Mouse (Mus musculus) urinary bladder, postnatal 36 days (tissue): ENCODE results near the gene Fam161b.

Experiments used
- DNase-seq, 2 experiments: peaks; one replicate each; pipeline ENCODE4 v3.0.0; 2022; ENCODE audit warnings: low spot score in 2 of 2, mixed read lengths in 1 of 2

The Fam161b gene

GRCm38 (mm10) chr12:84361555-84362489, at the start of gene Fam161b, which contains the start of gene Coq6:
TSS of gene Fam161b (minus strand) at chr12:84361833.
TSS of gene Coq6 (plus strand) at chr12:84361657.
- DNase-seq = peak; percentile 88 to 92

- DNase-seq = peak; percentile 82 to 88
These were observed 47.3 kb upstream of the Fam161b start, which contains the start of the genes Entpd5 and Bbof1 for GRCm38 (mm10) chr12:84408819-84409507. TSS of gene Entpd5 (minus strand) at chr12:84409029. TSS of gene Bbof1 (plus strand) at chr12:84409071.

DNA sequence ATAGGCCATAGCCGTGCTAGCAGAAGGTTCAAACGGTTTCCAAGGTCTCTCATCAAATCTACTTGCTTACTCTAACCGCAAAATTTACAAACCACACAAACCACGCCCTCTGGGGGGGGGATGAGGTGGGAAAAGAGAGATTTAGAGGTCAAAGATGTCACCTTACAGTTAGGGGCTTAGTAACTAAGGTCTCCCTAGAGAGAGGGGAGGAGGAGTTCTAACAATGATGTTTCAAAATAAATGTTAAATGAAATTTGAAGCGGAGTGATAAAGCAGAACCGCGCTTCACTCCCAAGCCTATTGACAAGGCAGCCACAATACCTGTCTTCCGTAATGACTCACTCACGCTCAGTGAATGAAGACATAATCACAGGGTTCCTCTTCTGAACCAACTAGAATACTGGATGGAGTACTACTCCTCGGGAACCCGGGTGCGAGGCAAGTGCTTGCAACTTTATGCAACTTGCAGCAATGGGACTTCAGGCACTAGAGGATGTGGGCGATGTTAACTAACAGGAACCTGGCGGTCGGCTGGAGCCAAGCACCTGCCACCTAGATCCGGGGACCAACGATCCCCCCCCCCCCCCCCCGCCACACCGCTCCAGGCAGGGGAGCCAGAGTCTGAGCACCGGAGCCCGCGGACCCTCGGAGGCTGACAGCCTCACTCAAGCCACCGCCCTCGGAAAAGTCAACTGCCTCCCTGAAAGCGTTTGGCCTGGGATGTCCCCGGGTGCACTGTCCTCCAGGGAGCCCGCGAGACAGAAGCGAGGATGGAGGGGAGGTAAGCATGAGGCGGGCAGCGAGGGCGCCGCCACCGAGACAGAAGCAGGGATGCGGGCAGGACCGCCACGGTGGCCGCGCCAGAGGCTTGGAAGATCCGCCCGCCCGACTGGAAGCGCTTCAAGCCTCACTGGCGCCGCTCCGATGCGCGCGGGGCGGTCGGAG, 46.5 kb upstream of the Fam161b start:
- DNase-seq = no peak

GRCm38 (mm10) chr12:84407259-84407658, 45.6 kb upstream of the Fam161b start:
- no peak for DNase-seq

DNA sequence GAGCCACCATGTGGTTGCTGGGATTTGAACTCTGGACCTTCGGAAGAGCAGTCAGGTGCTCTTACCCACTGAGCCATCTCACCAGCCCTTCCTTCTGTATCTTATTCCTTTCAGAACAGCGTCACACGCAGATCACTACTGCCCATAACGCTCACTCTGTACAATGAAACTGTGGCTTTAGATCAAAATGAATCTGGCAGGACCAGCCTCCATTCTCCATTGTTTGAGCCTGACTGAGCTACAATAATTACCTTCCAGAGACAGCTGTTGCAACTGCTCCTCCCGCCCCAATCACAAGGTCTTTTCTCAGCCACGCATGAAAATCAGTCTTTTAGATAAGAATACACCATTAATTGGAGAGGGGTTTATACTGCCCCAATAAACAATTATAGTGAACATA, 42.9 kb upstream of the Fam161b start:
- DNase-seq = no peak

- DNase-seq = no peak
These were observed 41.3 kb upstream of the Fam161b start for GRCm38 (mm10) chr12:84402923-84403322.

DNA sequence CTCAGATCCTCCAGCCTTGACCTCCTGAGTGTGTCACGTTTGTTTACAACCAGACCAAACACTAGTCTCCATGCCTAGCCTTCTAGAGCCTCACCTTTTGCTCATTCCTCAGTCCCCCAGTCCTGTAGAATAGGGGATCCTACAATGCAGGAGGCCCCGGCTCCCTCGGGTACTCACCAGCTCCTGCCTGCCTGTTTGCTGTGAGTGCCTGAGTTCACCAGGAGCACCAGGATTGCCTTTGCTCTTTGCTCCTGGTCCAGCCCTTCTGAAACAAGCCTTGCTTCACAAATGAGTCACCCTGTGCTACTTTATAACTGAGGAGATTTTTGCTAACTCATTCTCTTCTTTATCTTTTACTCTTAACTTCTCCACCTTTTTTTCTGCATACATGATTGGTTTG, 39.0 kb upstream of the Fam161b start:
- DNase-seq = peak in 1 of 2 experiments; percentile 51

DNA sequence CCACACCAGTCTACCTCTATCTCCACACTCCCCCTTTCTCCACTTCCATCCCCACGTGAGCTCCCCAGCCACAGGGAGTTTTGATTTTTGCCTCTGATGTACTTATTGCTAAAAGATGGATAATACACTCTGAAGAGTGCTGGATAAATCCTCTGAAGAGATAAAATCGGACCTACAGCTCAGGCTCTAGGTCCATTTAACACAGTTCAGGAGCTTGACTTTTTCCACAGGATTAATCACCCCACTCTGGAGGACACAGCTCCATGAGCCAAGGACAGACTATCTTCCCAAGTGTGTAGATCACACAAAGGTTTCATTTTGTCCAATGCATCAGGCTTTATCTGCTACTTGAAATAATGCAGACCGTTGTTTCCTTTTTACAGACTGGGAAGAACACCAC, 38.4 kb upstream of the Fam161b start:
- DNase-seq = no peak

GRCm38 (mm10) chr12:84399663-84400062, 38.0 kb upstream of the Fam161b start:
- peak in 1 of 2 experiments; percentile 41 for DNase-seq

GRCm38 (mm10) chr12:84399135-84399534, 37.5 kb upstream of the Fam161b start:
- no peak for DNase-seq

DNA sequence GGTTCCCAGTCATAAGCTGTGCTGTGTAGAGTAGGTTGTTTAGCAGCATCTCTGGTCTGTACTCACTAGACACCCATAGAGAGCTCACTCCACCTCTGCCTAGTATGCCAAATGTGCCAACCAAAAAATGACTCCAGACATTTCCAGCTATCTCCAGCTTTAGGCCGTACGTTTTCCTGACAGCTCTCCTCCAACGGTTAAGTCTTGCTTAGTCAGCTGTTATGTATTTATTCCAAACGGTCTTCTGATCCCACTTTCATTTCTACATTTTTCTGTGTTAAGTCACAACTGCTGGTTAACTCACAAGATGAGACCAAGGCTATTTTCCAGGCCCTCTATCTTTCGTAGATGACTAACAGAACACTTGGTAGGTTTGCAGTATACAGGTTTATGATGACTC, 37.0 kb upstream of the Fam161b start:
- no peak for DNase-seq

DNA sequence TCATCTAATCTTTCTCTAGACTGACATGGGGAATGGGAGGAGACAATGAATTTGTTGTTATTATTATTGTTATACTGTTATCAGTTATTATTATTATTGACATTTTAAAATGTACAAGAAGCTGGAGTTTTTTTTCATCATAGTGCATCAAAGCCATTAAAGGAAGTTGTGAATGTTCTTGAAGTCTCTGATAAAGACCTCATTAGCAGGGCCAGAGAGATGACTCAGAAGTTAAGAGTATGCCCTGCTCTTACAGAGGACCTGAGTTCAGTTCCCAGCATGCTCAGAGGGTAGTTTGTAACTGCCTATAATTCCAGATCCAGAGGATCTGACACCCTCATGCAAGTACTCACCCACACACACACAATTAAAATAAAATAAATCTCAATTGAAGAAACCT, 36.1 kb upstream of the Fam161b start:
- no peak for DNase-seq

DNA sequence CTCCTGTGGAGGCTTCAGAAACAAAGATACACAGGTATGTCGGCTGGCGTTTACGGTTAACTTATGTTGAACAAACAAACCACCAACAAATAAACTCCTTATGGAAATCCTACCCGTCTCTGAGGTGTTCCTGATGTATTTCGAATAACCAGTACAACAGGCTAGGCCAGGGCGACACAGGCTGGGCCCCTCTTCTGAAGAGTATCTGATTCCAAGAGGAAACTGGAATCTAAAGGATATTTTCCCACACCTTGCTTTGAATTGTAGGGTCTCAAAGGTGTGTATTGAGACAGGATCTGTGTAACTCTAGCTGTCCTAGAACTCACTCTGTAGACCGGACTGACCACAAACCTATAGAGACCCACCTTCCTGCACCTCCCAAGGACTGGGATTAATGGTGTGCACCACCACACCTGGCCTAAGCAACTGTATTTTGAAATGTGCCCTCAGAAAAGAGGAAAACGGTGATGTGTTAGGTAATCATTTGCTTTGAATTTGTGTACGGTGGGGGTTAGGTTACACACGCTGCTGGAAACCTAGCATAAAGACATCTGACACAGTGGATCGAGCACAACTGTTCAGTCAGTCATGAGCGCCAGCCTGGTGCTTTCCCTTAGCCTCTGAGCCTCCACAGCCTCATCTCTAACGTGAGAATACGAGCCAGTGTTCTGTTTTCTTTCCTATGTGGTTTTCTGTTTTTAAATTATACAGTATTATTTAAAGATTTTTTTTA, 35.5 kb upstream of the Fam161b start:
- no peak for DNase-seq

DNA sequence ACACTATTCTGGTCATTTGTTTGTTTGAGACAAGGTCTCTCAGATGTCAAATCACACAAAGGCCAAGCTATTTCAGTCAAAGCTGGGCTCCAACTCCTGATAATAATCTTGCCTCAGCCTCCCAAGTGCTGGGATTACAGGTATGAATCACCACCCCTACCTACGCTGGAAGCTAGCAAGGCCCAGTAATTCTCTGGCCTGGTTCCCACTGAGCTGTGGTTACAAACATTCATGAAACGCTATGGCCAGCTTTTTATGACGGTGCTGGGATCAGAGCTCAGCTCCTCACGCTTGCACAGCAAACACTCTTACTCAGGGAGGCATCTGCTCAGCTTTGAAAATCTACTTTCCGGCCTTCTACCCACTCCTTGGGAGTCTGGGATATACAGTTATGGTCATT, 32.2 kb upstream of the Fam161b start:
- no peak for DNase-seq

GRCm38 (mm10) chr12:84392681-84393080, 31.0 kb upstream of the Fam161b start:
- DNase-seq = no peak

- no peak for DNase-seq
These were observed 28.7 kb upstream of the Fam161b start for GRCm38 (mm10) chr12:84390336-84390735.

DNA sequence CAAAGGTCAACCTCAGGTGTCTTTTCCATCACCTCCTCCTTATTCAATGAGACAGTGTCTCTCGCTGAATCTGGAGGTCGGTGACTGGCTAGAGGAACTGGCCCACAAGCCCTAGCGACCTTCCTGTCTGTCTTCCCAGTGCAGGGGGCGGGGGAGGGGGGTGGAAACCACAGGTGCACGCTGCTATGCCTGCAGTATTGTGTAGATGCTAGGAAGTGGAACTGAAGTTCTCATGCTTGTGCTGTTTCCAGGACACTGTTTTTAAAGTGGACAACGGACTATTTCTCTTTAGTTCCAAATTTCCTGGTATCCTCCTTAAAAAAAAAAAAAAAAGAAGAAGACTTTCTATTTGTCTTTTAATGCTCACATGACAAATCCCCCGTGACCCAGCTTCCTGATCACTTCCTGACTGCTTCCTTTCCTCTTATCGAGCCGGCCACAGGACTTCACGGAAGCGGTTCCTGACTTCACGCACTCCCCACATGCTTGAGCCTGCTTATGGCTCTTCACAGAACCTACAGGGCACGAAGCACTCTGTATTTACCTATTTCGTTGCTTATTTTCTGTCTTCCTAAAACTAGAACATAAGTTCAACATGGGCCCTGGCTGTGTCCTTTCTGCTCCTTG, 27.3 kb upstream of the Fam161b start:
- DNase-seq = no peak

DNA sequence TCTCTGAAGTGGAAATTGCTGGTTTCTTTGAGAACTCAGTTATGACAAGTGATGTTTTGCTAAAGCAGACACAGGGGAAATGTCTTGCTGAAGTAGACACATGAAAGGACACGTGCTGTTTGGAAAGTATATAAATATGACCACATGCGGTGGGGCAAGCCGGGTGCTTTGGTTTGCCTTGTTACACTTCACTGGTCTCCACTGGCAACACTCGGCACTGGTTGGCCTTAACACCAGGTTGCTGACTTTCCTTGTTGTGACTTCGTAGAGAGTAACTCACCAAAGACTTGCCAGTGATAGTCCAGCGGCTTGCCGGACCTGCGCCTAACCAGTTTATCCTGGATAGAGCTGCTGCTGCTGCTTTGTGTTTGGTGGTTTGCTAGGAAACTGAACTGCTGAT, 26.5 kb upstream of the Fam161b start:
- DNase-seq = no peak

DNA sequence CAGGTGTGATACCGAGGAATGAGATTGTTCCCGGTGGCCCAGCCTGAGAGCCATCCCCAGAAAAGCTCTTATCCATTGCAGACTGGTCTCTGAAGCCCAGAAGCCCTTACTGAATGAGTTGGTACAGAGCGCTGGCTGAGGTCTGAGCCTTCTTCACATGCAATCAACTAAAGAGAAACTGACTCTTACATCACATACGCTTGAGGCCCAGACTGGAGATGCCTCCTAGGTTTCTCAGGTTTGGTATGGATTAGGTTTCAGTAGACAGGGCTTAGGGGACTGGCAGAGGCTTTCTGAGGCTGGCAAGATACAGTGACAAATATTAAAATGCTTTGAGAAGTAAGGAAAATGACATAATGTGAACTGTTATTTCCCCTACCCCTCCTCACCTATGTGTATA, 23.8 kb upstream of the Fam161b start:
- DNase-seq = no peak

DNA sequence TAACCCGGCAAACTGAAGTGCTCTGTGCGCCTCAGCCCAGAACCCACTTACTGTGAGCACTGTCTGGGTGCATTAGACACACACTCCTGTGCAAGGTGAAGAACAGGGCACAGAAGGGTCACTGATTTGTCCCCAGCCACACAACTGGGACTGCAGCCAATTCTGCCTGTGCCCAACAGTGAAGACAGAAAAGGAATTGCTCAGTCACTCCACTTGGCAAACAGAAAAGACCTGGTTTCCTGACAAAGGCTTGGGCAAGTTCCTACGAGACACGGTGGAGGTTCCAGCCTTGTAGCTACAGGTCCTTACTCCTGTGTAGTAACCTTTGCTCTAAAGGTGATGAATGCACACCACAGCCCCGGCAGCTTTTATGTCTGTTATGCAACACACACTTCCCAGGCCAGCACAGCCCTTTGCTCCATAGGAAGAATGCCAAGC, 23.0 kb upstream of the Fam161b start:
- DNase-seq = peak; percentile 65 to 82
